Mouse (Mus musculus): ENCODE results near the gene Ntm. TPM values are rescaled to one million over a fixed set of nuclear protein-coding genes. Genes with fewer than 3 reads are reported as not detected.

The Ntm gene
- total RNA-seq, 2 experiments from 2014 or later: 379 to 391 TPM

- intact Hi-C loops (cut with DNase I): no loop called here
Measured at GRCm38 (mm10) chr9:29897448-29897847, 65.5 kb downstream of the Ntm start.

GRCm38 (mm10) chr9:29892792-29893191 lies 70.1 kb downstream of the Ntm start:
- intact Hi-C loops (cut with DNase I): no loop called here

More at GRCm38 (mm10) chr9:29897448-29897847, 65.5 kb downstream of the Ntm start:
- DNase-seq (ENCODE audit: extremely low spot score in 1 of 2, low spot score in 2 of 2): no peak

GRCm38 (mm10) chr9:29888712-29889111 lies 74.2 kb downstream of the Ntm start:
- no peak for DNase-seq (ENCODE audit: extremely low spot score in 1 of 2, low spot score in 2 of 2)
- intact Hi-C loops (cut with DNase I): no loop called here

More at GRCm38 (mm10) chr9:29892792-29893191, 70.1 kb downstream of the Ntm start:
- no peak for DNase-seq (ENCODE audit: extremely low spot score in 1 of 2, low spot score in 2 of 2)

- DNase-seq (ENCODE audit: extremely low spot score in 1 of 2, low spot score in 2 of 2): no peak
- intact Hi-C loops (cut with DNase I): no loop called here
Measured at GRCm38 (mm10) chr9:29887924-29888323, 75.0 kb downstream of the Ntm start.

GRCm38 (mm10) chr9:29884062-29884461 lies 78.9 kb downstream of the Ntm start:
- no peak for DNase-seq (ENCODE audit: extremely low spot score in 1 of 2, low spot score in 2 of 2)
- intact Hi-C loops (cut with DNase I): no loop called here

GRCm38 (mm10) chr9:29881614-29882013 lies 81.3 kb downstream of the Ntm start:
- DNase-seq (ENCODE audit: extremely low spot score in 1 of 2, low spot score in 2 of 2): no peak
- intact Hi-C loops (cut with DNase I): no loop called here

- intact Hi-C loops (cut with DNase I): no loop called here
- DNase-seq (ENCODE audit: extremely low spot score in 1 of 2, low spot score in 2 of 2): no peak
Measured at GRCm38 (mm10) chr9:29877583-29877982, 85.4 kb downstream of the Ntm start.

- DNase-seq (ENCODE audit: extremely low spot score in 1 of 2, low spot score in 2 of 2): no peak
- intact Hi-C loops (cut with DNase I): no loop called here
Measured at GRCm38 (mm10) chr9:29867746-29868145, 95.2 kb downstream of the Ntm start.

GRCm38 (mm10) chr9:29866824-29867223 lies 96.1 kb downstream of the Ntm start:
- DNase-seq (ENCODE audit: extremely low spot score in 1 of 2, low spot score in 2 of 2): no peak
- intact Hi-C loops (cut with DNase I): no loop called here

- intact Hi-C loops (cut with DNase I): no loop called here
- DNase-seq (ENCODE audit: extremely low spot score in 1 of 2, low spot score in 2 of 2): no peak
Measured at GRCm38 (mm10) chr9:29866101-29866500, 96.8 kb downstream of the Ntm start.

GRCm38 (mm10) chr9:29865502-29865901 lies 97.4 kb downstream of the Ntm start:
- no peak for DNase-seq (ENCODE audit: extremely low spot score in 1 of 2, low spot score in 2 of 2)
- intact Hi-C loops (cut with DNase I): no loop called here

GRCm38 (mm10) chr9:29864886-29865285 lies 98.1 kb downstream of the Ntm start:
- intact Hi-C loops (cut with DNase I): no loop called here
- peak in 1 of 2 experiments; percentile 58 for DNase-seq (ENCODE audit: extremely low spot score in 1 of 2, low spot score in 2 of 2)

- no peak for DNase-seq (ENCODE audit: extremely low spot score in 1 of 2, low spot score in 2 of 2)
- intact Hi-C loops (cut with DNase I): no loop called here
Measured at GRCm38 (mm10) chr9:29862408-29862807, 100.5 kb downstream of the Ntm start.

GRCm38 (mm10) chr9:29859256-29860048 lies 103.5 kb downstream of the Ntm start:
- intact Hi-C loops (cut with DNase I): no loop called here
- DNase-seq (ENCODE audit: extremely low spot score in 1 of 2, low spot score in 2 of 2): no peak

GRCm38 (mm10) chr9:29848735-29849455 lies 114.0 kb downstream of the Ntm start:
- DNase-seq (ENCODE audit: extremely low spot score in 1 of 2, low spot score in 2 of 2): no peak
- intact Hi-C loops (cut with DNase I): no loop called here

GRCm38 (mm10) chr9:29837344-29837743 lies 125.6 kb downstream of the Ntm start:
- intact Hi-C loops (cut with DNase I): loop anchor here (10.0 kb wide), 1 partner anchor 107 kb away; no protein-coding TSS in a partner anchor
- no peak for DNase-seq (ENCODE audit: extremely low spot score in 1 of 2, low spot score in 2 of 2)

- peak; percentile 37 to 50 for DNase-seq (ENCODE audit: extremely low spot score in 1 of 2, low spot score in 2 of 2)
- intact Hi-C loops (cut with DNase I): loop anchor here (10.0 kb wide), 1 partner anchor 110 kb away; no protein-coding TSS in a partner anchor
Measured at GRCm38 (mm10) chr9:29834911-29835310, 128.0 kb downstream of the Ntm start.

GRCm38 (mm10) chr9:29833781-29834180 lies 129.2 kb downstream of the Ntm start:
- intact Hi-C loops (cut with DNase I): loop anchor here (10.0 kb wide), 1 partner anchor 111 kb away; no protein-coding TSS in a partner anchor
- no peak for DNase-seq (ENCODE audit: extremely low spot score in 1 of 2, low spot score in 2 of 2)

- intact Hi-C loops (cut with DNase I): no loop called here
- DNase-seq (ENCODE audit: extremely low spot score in 1 of 2, low spot score in 2 of 2): no peak
Measured at GRCm38 (mm10) chr9:29827240-29827660, 135.7 kb downstream of the Ntm start.

- intact Hi-C loops (cut with DNase I): no loop called here
- no peak for DNase-seq (ENCODE audit: extremely low spot score in 1 of 2, low spot score in 2 of 2)
Measured at GRCm38 (mm10) chr9:29825236-29825635, 137.7 kb downstream of the Ntm start.
